Mouse (Mus musculus): ENCODE results near the gene Lpin3. TPM values are rescaled to one million over a fixed set of nuclear protein-coding genes. Genes with fewer than 3 reads are reported as not detected.

Gene Lpin3
- total RNA-seq (2014; fragmentation: Nextera tagmentation) (not detected in 2 replicates), total RNA-seq (2017) (0.05 and 0.29 TPM in 2 replicates), polyA plus RNA-seq (2012) (0.11 and 0.18 TPM in 2 replicates)

GRCm38 (mm10) chr2:160880453-160881195, at the start of gene Lpin3:
Gene Lpin3 (plus strand): TSS chr2:160880670.
- DNase-seq (ENCODE audit: low spot score) (no peak), ATAC-seq (ENCODE audit: extremely low read depth, insufficient number of reproducible peaks, low FRiP score, poor library complexity, severe bottlenecking) (no peak)
- Histone ChIP-seq H3K36me3 (replicated peaks) (no peaks in the 10 kb centered on the region), H3K27me3 (ENCODE audit: insufficient read depth, low read length) (peaks cover 18% of the 10 kb centered on the region), H3K9me3 (replicated peaks) (no peaks in the 10 kb centered on the region), H3K4me1 (ENCODE audit: insufficient read depth, low read depth, low read length) (peaks cover 5% of the 10 kb centered on the region), H3K4me3 (ENCODE audit: low read depth, low read length) (no peak within 1 kb of the TSS)
- no peak for TF ChIP-seq POLR2AphosphoS5 (IDR thresholded peaks at IDR 0.05; ENCODE audit: insufficient replicate concordance, low read depth, low read length)
- no peak for TF ChIP-seq GATA1 (IDR thresholded peaks at IDR 0.05; ENCODE audit: borderline replicate concordance, low read length)
- no peak for TF ChIP-seq TAL1 (conservative IDR thresholded peaks at IDR 0.05; ENCODE audit: low read depth, low read length)
- no peak for TF ChIP-seq GATA2 (IDR thresholded peaks at IDR 0.05; ENCODE audit: borderline replicate concordance, low read depth, low read length)
- TF ChIP-seq CTCF (IDR thresholded peaks at IDR 0.05; ENCODE audit: low read depth, low read length): no peak

GRCm38 (mm10) chr2:160840838-160841237, 39.6 kb upstream of the Lpin3 start:
- DNase-seq (ENCODE audit: low spot score) (no peak), ATAC-seq (ENCODE audit: extremely low read depth, insufficient number of reproducible peaks, low FRiP score, poor library complexity, severe bottlenecking) (no peak)
- H3K27me3 ChIP-seq (ENCODE audit: insufficient read depth, low read length): no peaks in the 10 kb centered on the region
- H3K4me3 ChIP-seq (ENCODE audit: low read depth, low read length): no peak overlapping the region
- H3K36me3 ChIP-seq (replicated peaks): no peaks in the 10 kb centered on the region
- no peaks in the 10 kb centered on the region for H3K9me3 ChIP-seq (replicated peaks)
- no peak for TF ChIP-seq POLR2AphosphoS5 (IDR thresholded peaks at IDR 0.05; ENCODE audit: insufficient replicate concordance, low read depth, low read length)
- H3K4me1 ChIP-seq (ENCODE audit: insufficient read depth, low read depth, low read length): no peaks in the 10 kb centered on the region

- no peaks in the 10 kb centered on the region for H3K27me3 ChIP-seq (ENCODE audit: insufficient read depth, low read length)
- no peak for TF ChIP-seq TAL1 (conservative IDR thresholded peaks at IDR 0.05; ENCODE audit: low read depth, low read length)
- no peak for TF ChIP-seq GATA1 (IDR thresholded peaks at IDR 0.05; ENCODE audit: borderline replicate concordance, low read length)
- TF ChIP-seq GATA2 (IDR thresholded peaks at IDR 0.05; ENCODE audit: borderline replicate concordance, low read depth, low read length): no peak
- no peak for TF ChIP-seq CTCF (IDR thresholded peaks at IDR 0.05; ENCODE audit: low read depth, low read length)
- no peak for TF ChIP-seq POLR2AphosphoS5 (IDR thresholded peaks at IDR 0.05; ENCODE audit: insufficient replicate concordance, low read depth, low read length)
- ATAC-seq (ENCODE audit: extremely low read depth, insufficient number of reproducible peaks, low FRiP score, poor library complexity, severe bottlenecking) (no peak), DNase-seq (ENCODE audit: low spot score) (no peak)
- H3K4me1 ChIP-seq (ENCODE audit: insufficient read depth, low read depth, low read length): no peaks in the 10 kb centered on the region
- no peak overlapping the region for H3K4me3 ChIP-seq (ENCODE audit: low read depth, low read length)
- no peaks in the 10 kb centered on the region for H3K9me3 ChIP-seq (replicated peaks)
- H3K36me3 ChIP-seq (replicated peaks): no peaks in the 10 kb centered on the region
Measured at GRCm38 (mm10) chr2:160847664-160848063, 32.8 kb upstream of the Lpin3 start.

GRCm38 (mm10) chr2:160848186-160848585, 32.3 kb upstream of the Lpin3 start:
- Histone ChIP-seq H3K4me3 (ENCODE audit: low read depth, low read length) (no peak overlapping the region), H3K36me3 (replicated peaks) (no peaks in the 10 kb centered on the region), H3K4me1 (ENCODE audit: insufficient read depth, low read depth, low read length) (no peaks in the 10 kb centered on the region), H3K9me3 (replicated peaks) (no peaks in the 10 kb centered on the region), H3K27me3 (ENCODE audit: insufficient read depth, low read length) (no peaks in the 10 kb centered on the region)
- DNase-seq (ENCODE audit: low spot score) (no peak), ATAC-seq (ENCODE audit: extremely low read depth, insufficient number of reproducible peaks, low FRiP score, poor library complexity, severe bottlenecking) (no peak)
- TF ChIP-seq CTCF (IDR thresholded peaks at IDR 0.05; ENCODE audit: low read depth, low read length) (no peak), TAL1 (conservative IDR thresholded peaks at IDR 0.05; ENCODE audit: low read depth, low read length) (no peak), GATA1 (IDR thresholded peaks at IDR 0.05; ENCODE audit: borderline replicate concordance, low read length) (no peak)

GRCm38 (mm10) chr2:160849617-160850240, 30.7 kb upstream of the Lpin3 start:
- Histone ChIP-seq H3K27me3 (ENCODE audit: insufficient read depth, low read length) (no peaks in the 10 kb centered on the region), H3K4me3 (ENCODE audit: low read depth, low read length) (no peak overlapping the region), H3K36me3 (replicated peaks) (no peaks in the 10 kb centered on the region), H3K9me3 (replicated peaks) (no peaks in the 10 kb centered on the region), H3K4me1 (ENCODE audit: insufficient read depth, low read depth, low read length) (no peaks in the 10 kb centered on the region)
- TF ChIP-seq CTCF (IDR thresholded peaks at IDR 0.05; ENCODE audit: low read depth, low read length) (no peak), POLR2AphosphoS5 (IDR thresholded peaks at IDR 0.05; ENCODE audit: insufficient replicate concordance, low read depth, low read length) (no peak), GATA1 (IDR thresholded peaks at IDR 0.05; ENCODE audit: borderline replicate concordance, low read length) (no peak), GATA2 (IDR thresholded peaks at IDR 0.05; ENCODE audit: borderline replicate concordance, low read depth, low read length) (no peak), TAL1 (conservative IDR thresholded peaks at IDR 0.05; ENCODE audit: low read depth, low read length) (no peak)
- DNase-seq (ENCODE audit: low spot score): no peak
- no peak for ATAC-seq (ENCODE audit: extremely low read depth, insufficient number of reproducible peaks, low FRiP score, poor library complexity, severe bottlenecking)

GRCm38 (mm10) chr2:160850360-160850759, 30.1 kb upstream of the Lpin3 start:
- ATAC-seq (ENCODE audit: extremely low read depth, insufficient number of reproducible peaks, low FRiP score, poor library complexity, severe bottlenecking) (no peak), DNase-seq (ENCODE audit: low spot score) (no peak)
- Histone ChIP-seq H3K9me3 (replicated peaks) (no peaks in the 10 kb centered on the region), H3K27me3 (ENCODE audit: insufficient read depth, low read length) (no peaks in the 10 kb centered on the region), H3K4me3 (ENCODE audit: low read depth, low read length) (no peak overlapping the region), H3K36me3 (replicated peaks) (no peaks in the 10 kb centered on the region), H3K4me1 (ENCODE audit: insufficient read depth, low read depth, low read length) (no peaks in the 10 kb centered on the region)
- no peak for TF ChIP-seq CTCF (IDR thresholded peaks at IDR 0.05; ENCODE audit: low read depth, low read length)
- no peak for TF ChIP-seq GATA2 (IDR thresholded peaks at IDR 0.05; ENCODE audit: borderline replicate concordance, low read depth, low read length)
- TF ChIP-seq POLR2AphosphoS5 (IDR thresholded peaks at IDR 0.05; ENCODE audit: insufficient replicate concordance, low read depth, low read length): no peak
- TF ChIP-seq TAL1 (conservative IDR thresholded peaks at IDR 0.05; ENCODE audit: low read depth, low read length): no peak
- no peak for TF ChIP-seq GATA1 (IDR thresholded peaks at IDR 0.05; ENCODE audit: borderline replicate concordance, low read length)
